Mouse (Mus musculus) heart, embryonic 13.5 days (tissue): Measurements from ENCODE around the gene Dgat2. TPM values are rescaled to one million over a fixed set of nuclear protein-coding genes. Genes with fewer than 3 reads are reported as not detected.
A peak's percentile ranks its signal among the peaks of the same experiment; 100 is the strongest.

Source experiments
- ATAC-seq: fragments of 200-750 bp; cut with Nextera tagmentation; 2 replicates; pipeline ENCODE4 v1.8.0; 2017; ENCODE audit warnings: moderate TSS enrichment; ENCODE audit not compliant: insufficient number of reproducible peaks, low FRiP score, low TSS enrichment; ENCODE audit errors: extremely low read depth
- H3K27ac ChIP-seq: fragments of 300-500 bp; sonication (generic); replicated peaks from 2 replicates; pipeline ENCODE4 v1.5.1; 2015; ENCODE audit warnings: moderate library complexity, mild to moderate bottlenecking, inconsistent platforms
- H3K27me3 ChIP-seq: fragments of 300-500 bp; sonication (generic); replicated peaks from 2 replicates; pipeline ENCODE4 v1.6.1; 2015; ENCODE audit warnings: mild to moderate bottlenecking, inconsistent platforms
- H3K36me3 ChIP-seq: fragments of 300-500 bp; sonication (generic); 2 replicates; pipeline ENCODE4 v1.6.1; 2015; ENCODE audit warnings: mild to moderate bottlenecking, inconsistent platforms
- H3K4me1 ChIP-seq: fragments of 300-500 bp; sonication (generic); 2 replicates; pipeline ENCODE4 v1.6.1; 2015; ENCODE audit warnings: inconsistent platforms
- H3K4me2 ChIP-seq: fragments of 300-500 bp; sonication (generic); 2 replicates; pipeline ENCODE4 v1.6.1; 2015; ENCODE audit warnings: inconsistent platforms, mild to moderate bottlenecking, moderate library complexity
- H3K4me3 ChIP-seq: fragments of 300-500 bp; sonication (generic); 2 replicates; pipeline ENCODE4 v1.5.1; 2015; ENCODE audit warnings: moderate library complexity, mild to moderate bottlenecking, inconsistent platforms
- H3K9ac ChIP-seq: fragments of 300-500 bp; sonication (generic); 2 replicates; pipeline ENCODE4 v1.6.1; 2015; ENCODE audit warnings: inconsistent platforms, mild to moderate bottlenecking, moderate library complexity
- H3K9me3 ChIP-seq: fragments of 300-500 bp; sonication (generic); 2 replicates; pipeline ENCODE4 v1.6.1; 2016; ENCODE audit warnings: inconsistent platforms
- WGBS: fragments of 180-500 bp; shearing (Covaris S2); methylation state at CpG from one replicate; pipeline ENCODE4 v1.1.7; 2015; ENCODE audit warnings: mixed read lengths; 5-methylcytosine and 5-hydroxymethylcytosine counted together
- polyA plus RNA-seq: library from polyadenylated mRNA; unstranded; fragments of >200 nt; fragmentation: Nextera tagmentation; extraction: Ambion mirVana; gene quantifications from 2 replicates; pipeline ENCODE4 v1.2.1, GENCODE M21; 2015

Dgat2 gene
- polyA plus RNA-seq, 1 experiment from 2014 or later = 10.6 TPM

- Histone ChIP-seq H3K36me3 (no peaks in the 10 kb centered on the region), H3K4me2 (no peak overlapping the region), H3K27me3 (peaks cover 3% of the 10 kb centered on the region; the same call in 1 of the 2 replicates), H3K9ac (no peak overlapping the region), H3K4me1 (no peaks in the 10 kb centered on the region), H3K9me3 (no peaks in the 10 kb centered on the region), H3K4me3 (no peak overlapping the region), H3K27ac (no peak overlapping the region)
- ATAC-seq = no peak
- 71% methylated on average over 5 of the region's 5 CpGs for WGBS
Measured at GRCm38 (mm10) chr7:99189885-99190284, 7.4 kb upstream of the Dgat2 start.

- no peak overlapping the region for H3K27ac ChIP-seq
- H3K27me3 ChIP-seq = peaks cover 11% of the 10 kb centered on the region
- H3K9ac ChIP-seq = no peak overlapping the region
- no peak for ATAC-seq
- no peaks in the 10 kb centered on the region for H3K36me3 ChIP-seq
- H3K9me3 ChIP-seq = no peaks in the 10 kb centered on the region
- no peak overlapping the region for H3K4me2 ChIP-seq
- no peaks in the 10 kb centered on the region; the same call in 1 of the 2 replicates for H3K4me1 ChIP-seq
- 69% methylated on average over 6 of the region's 6 CpGs for WGBS
- H3K4me3 ChIP-seq = no peak overlapping the region
Measured at GRCm38 (mm10) chr7:99188630-99189029, 6.1 kb upstream of the Dgat2 start.

DNA sequence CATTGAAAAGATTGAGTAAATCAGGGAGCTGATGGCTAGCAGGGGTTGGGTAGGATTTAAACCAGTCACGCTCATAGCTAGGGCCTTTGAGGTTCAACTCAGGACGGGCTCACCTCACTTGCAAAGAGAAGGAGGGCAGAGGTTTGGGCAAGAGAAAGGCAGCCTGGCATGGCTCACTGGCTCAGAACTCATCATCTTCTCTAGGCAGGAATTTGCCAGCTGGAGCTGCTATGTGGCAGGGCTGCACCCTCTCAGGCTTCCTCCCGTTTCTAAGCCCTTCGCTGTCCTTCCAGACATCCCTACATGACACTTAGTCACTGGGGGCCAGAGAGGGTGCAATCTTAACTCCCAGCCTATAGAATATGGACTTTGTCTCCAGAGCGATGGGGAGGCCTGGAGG, 4.9 kb upstream of the Dgat2 start:
- WGBS = 78% methylated on average over 5 of the region's 5 CpGs

DNA sequence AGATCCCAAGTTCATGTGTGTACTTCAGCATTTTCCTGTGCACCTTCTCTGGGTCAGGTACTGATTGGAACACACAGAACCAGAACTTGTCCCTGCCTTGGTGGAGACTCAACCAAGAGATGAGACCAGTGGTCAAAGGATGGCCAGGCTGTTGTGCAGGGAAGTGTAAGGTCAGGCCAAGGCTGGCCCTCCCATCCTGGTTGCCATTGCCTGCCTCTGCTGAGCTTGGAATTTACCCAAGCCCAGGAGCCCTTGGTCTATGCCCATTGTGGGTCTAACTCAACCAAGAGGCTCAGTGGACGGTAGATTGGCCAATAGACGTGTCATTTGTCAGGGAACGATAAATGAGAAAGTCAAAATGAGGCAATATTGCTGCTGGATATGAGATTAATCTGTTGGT, 2.9 kb upstream of the Dgat2 start:
- Histone ChIP-seq H3K27ac (no peak overlapping the region), H3K9me3 (no peaks in the 10 kb centered on the region), H3K27me3 (peaks cover 29% of the 10 kb centered on the region), H3K36me3 (no peaks in the 10 kb centered on the region), H3K4me2 (no peak overlapping the region), H3K4me3 (no peak overlapping the region), H3K4me1 (peaks cover 11% of the 10 kb centered on the region; the same call in 1 of the 2 replicates), H3K9ac (no peak overlapping the region)
- WGBS = 77% methylated on average over 3 of the region's 3 CpGs
- no peak for ATAC-seq

More for the DNA sequence above, 4.9 kb upstream of the Dgat2 start:
- Histone ChIP-seq H3K4me1 (peaks cover 6% of the 10 kb centered on the region; the same call in 1 of the 2 replicates), H3K27ac (no peak overlapping the region), H3K4me2 (no peak overlapping the region), H3K36me3 (no peaks in the 10 kb centered on the region), H3K4me3 (no peak overlapping the region), H3K27me3 (peaks cover 14% of the 10 kb centered on the region), H3K9ac (no peak overlapping the region), H3K9me3 (no peaks in the 10 kb centered on the region)
- ATAC-seq = no peak

GRCm38 (mm10) chr7:99183751-99184150, 1.2 kb upstream of the Dgat2 start:
- no peaks in the 10 kb centered on the region for H3K36me3 ChIP-seq
- no peak overlapping the region for H3K4me2 ChIP-seq
- 70% methylated on average over 6 of the region's 6 CpGs for WGBS
- no peak overlapping the region for H3K4me3 ChIP-seq
- H3K9me3 ChIP-seq = no peaks in the 10 kb centered on the region
- no peak for ATAC-seq
- H3K9ac ChIP-seq = no peak overlapping the region
- no peak overlapping the region for H3K27ac ChIP-seq
- H3K27me3 ChIP-seq = peaks cover 29% of the 10 kb centered on the region
- peaks cover 11% of the 10 kb centered on the region; the same call in 1 of the 2 replicates for H3K4me1 ChIP-seq

GRCm38 (mm10) chr7:99181619-99182431, 694 bp downstream of the Dgat2 start:
- Histone ChIP-seq H3K36me3 (no peaks in the 10 kb centered on the region), H3K4me2 (peak overlapping the region; percentile 98), H3K4me3 (peak overlapping the region; percentile 72), H3K27me3 (peaks cover 34% of the 10 kb centered on the region), H3K9me3 (no peaks in the 10 kb centered on the region), H3K9ac (peak overlapping the region; percentile 88), H3K27ac (no peak overlapping the region), H3K4me1 (peaks cover 11% of the 10 kb centered on the region; the same call in 1 of the 2 replicates)
- 21% methylated on average over 14 of the region's 14 CpGs for WGBS
- ATAC-seq = 0 out of 2 replicates have a peak, but pooled peaks have one; percentile 10

GRCm38 (mm10) chr7:99180162-99180561, 2.4 kb downstream of the Dgat2 start:
- Histone ChIP-seq H3K4me2 (no peak overlapping the region), H3K27me3 (peaks cover 34% of the 10 kb centered on the region), H3K4me3 (no peak overlapping the region), H3K36me3 (no peaks in the 10 kb centered on the region), H3K9ac (no peak overlapping the region), H3K9me3 (no peaks in the 10 kb centered on the region), H3K4me1 (peaks cover 23% of the 10 kb centered on the region), H3K27ac (no peak overlapping the region)
- ATAC-seq = no peak
- 70% methylated on average over 1 of the region's 1 CpGs for WGBS

- WGBS = 83% methylated on average over 9 of the region's 9 CpGs
- H3K4me3 ChIP-seq = no peak overlapping the region
Measured at GRCm38 (mm10) chr7:99179271-99179670, 3.2 kb downstream of the Dgat2 start.

GRCm38 (mm10) chr7:99177386-99177785, 5.1 kb downstream of the Dgat2 start:
- Histone ChIP-seq H3K36me3 (no peaks in the 10 kb centered on the region), H3K27me3 (peaks cover 23% of the 10 kb centered on the region), H3K9me3 (no peaks in the 10 kb centered on the region), H3K4me2 (no peak overlapping the region), H3K27ac (no peak overlapping the region), H3K4me1 (peaks cover 33% of the 10 kb centered on the region), H3K4me3 (no peak overlapping the region), H3K9ac (no peak overlapping the region)
- ATAC-seq = no peak
- 89% methylated on average over 5 of the region's 5 CpGs for WGBS

More at GRCm38 (mm10) chr7:99179271-99179670, 3.2 kb downstream of the Dgat2 start:
- H3K4me1 ChIP-seq = peaks cover 23% of the 10 kb centered on the region
- no peak overlapping the region for H3K27ac ChIP-seq
- no peaks in the 10 kb centered on the region for H3K9me3 ChIP-seq
- no peak overlapping the region for H3K9ac ChIP-seq
- ATAC-seq = no peak
- H3K4me2 ChIP-seq = no peak overlapping the region
- H3K27me3 ChIP-seq = peaks cover 32% of the 10 kb centered on the region
- H3K36me3 ChIP-seq = no peaks in the 10 kb centered on the region

DNA sequence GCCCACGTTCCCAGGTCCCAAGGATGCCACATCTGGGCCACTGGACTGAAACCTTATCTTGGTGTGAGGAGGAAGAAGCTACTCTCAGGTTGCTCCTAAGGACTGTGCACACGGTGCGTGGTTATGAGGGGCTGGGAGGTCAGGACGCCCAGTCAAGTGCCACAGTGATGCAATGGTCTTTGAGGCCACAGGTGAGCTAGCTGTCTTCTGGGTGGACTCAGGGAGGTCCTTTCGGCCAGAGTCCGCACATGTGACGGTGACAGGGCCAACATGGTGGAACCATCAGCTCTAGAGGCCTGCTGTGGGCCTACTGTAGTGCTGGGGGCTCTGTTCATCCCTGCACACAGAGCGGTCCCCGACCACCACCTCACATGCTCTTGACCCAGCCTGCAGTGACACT, 6.9 kb downstream of the Dgat2 start:
- Histone ChIP-seq H3K9ac (no peak overlapping the region), H3K27ac (no peak overlapping the region), H3K4me1 (peaks cover 30% of the 10 kb centered on the region), H3K4me3 (no peak overlapping the region), H3K27me3 (peaks cover 10% of the 10 kb centered on the region; the same call in 1 of the 2 replicates), H3K36me3 (no peaks in the 10 kb centered on the region), H3K9me3 (no peaks in the 10 kb centered on the region), H3K4me2 (no peak overlapping the region)
- ATAC-seq = no peak
- 83% methylated on average over 9 of the region's 9 CpGs for WGBS

GRCm38 (mm10) chr7:99175118-99175517, 7.4 kb downstream of the Dgat2 start:
- no peak overlapping the region for H3K4me2 ChIP-seq
- H3K4me1 ChIP-seq = peaks cover 30% of the 10 kb centered on the region
- no peak overlapping the region for H3K27ac ChIP-seq
- 77% methylated on average over 11 of the region's 11 CpGs for WGBS
- peaks cover 10% of the 10 kb centered on the region; the same call in 1 of the 2 replicates for H3K27me3 ChIP-seq
- no peak for ATAC-seq
- no peak overlapping the region for H3K9ac ChIP-seq
- no peaks in the 10 kb centered on the region for H3K36me3 ChIP-seq
- no peaks in the 10 kb centered on the region for H3K9me3 ChIP-seq
- H3K4me3 ChIP-seq = no peak overlapping the region

- no peak for ATAC-seq
- Histone ChIP-seq H3K4me2 (no peak overlapping the region), H3K9ac (no peak overlapping the region), H3K27me3 (peaks cover 10% of the 10 kb centered on the region; the same call in 1 of the 2 replicates), H3K4me3 (no peak overlapping the region), H3K9me3 (no peaks in the 10 kb centered on the region), H3K4me1 (peaks cover 30% of the 10 kb centered on the region), H3K27ac (no peak overlapping the region), H3K36me3 (no peaks in the 10 kb centered on the region)
- WGBS = 74% methylated on average over 4 of the region's 4 CpGs
Measured at GRCm38 (mm10) chr7:99174006-99174405, 8.5 kb downstream of the Dgat2 start.
